Mouse (Mus musculus) T-helper 1 cell (primary cell): ENCODE data around the gene Pdxk.
"Not testable (repeated sequence)": the region's sequence is repeated elsewhere in the genome, so short reads cannot be mapped to it uniquely, and the experiment has no call there.

ENCODE experiments used
- in situ Hi-C: fragments of 300-600 bp; cut with MboI, MseI; formaldehyde crosslinking; loops from one replicate; pipeline ENCODE4 v1.15.1; 2025; ENCODE audit warnings: high pct_unique_total_duplicates

The Pdxk gene

DNA sequence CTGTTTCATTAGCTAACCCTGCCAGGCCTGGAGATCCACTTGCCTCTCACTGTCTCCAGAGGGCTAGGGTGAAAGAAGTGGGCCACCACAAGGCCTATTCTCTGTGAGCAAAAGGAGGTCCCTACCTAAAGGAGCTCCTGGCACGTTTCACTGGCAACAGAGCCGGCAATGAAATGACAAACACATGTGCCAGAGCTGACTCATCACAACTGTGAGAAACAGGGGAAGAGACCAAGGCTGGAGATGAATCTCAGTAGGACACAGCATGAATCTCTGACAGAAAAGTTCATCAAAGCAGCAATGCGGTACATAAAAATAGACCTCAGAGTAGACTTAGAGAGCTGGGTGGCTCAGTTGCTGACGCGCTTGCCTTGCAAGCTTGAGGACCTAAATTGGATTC lies 46.9 kb downstream of the Pdxk start:
- in situ Hi-C loops: no loop called here

DNA sequence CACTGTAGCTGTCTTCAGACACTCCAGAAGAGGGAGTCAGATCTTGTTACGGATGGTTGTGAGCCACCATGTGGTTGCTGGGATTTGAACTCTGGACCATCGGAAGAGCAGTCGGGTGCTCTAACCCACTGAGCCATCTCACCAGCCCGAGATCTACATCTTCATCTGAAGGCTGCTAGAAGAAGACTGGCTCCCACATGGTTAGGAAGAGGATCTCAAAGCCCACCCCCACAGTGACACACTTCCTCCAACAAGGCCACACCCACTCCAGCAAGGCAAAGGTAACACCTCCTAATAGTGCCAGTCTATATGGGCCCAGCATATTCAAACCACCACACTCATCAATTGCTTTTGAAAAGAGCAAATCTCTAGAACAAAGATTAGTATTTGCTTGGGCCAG lies 49.8 kb downstream of the Pdxk start:
- in situ Hi-C loops: not testable (repeated sequence)

DNA sequence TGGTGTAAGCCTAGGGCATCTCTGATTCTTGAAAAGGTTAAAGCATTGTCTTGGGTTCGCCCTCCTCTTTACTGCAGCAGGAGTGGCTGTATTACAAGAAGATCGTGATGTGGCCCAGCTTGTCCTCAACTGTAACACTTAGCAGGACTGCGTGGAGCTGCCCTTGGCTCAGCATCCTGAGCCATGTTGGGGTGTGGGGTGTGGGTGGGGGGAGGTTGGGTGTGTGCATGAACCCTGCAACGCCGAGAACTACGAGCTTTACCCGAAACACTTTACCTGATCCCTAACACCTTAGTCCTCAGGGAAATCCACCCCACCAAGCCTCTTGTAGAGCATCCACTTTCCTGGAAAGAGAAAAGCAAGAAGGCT lies 51.6 kb downstream of the Pdxk start:
- in situ Hi-C loops: no loop called here

DNA sequence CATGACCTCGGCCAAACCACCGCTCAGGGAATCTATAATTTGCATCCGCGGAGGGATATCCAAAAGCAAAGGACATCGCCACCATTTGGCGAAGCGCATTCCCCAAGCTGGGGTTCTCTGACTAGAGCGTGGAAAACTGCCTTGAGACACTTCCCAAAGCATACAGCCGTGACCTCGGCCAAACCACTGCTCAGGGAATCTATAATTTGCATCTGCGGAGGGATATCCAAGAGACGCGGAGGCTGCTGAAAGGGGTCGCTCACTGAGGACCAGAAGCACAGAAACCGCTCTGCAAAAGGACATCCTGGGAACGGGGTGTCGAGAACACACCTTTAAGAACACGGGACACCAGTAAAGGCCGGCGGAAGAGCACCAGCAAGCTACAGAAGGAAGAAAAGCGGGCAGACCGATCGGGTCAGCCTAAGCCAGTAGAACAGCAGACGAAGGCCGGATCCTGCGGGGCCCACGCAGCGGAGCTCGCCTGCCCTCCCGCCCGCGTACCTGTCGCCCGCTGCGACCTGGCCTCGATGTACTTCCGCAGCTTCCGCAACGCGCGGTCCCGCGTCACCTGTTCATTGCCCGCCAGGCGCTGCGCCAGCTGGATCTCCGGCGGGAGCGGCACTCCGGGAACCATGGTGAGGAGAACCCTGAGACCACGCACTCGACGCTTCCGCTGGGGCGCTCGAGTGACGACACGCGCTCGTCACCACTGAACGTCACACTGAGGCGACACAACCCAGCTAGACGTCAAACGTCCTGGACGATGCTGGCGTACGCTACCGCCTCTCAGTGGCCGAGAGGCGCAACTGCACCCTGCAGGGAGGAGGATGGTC lies 52.2 kb downstream of the Pdxk start, which contains the start of gene Rrp1:
Gene Rrp1, minus strand, starts transcription at position 725 of the 833 bp plus-strand sequence.
- in situ Hi-C loops: no loop called here

DNA sequence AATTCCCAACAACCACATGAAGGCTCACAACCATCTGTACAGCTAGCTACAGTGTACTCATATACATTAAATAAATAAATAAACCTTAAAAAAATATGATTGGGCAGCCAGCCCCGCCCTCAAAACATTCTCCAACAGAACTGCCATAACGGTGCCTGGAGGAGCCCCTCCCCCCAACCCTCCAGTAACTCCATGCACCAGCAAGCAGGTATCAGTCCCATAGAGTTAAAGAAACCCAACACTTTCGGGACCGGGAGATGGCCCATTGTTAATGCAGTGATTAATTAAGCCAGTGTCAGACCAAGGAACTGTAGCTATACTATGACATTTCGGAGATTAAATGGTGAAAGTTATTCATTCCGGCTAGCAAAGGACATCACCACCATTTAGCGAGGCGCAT lies 52.9 kb downstream of the Pdxk start:
- in situ Hi-C loops: no loop called here

DNA sequence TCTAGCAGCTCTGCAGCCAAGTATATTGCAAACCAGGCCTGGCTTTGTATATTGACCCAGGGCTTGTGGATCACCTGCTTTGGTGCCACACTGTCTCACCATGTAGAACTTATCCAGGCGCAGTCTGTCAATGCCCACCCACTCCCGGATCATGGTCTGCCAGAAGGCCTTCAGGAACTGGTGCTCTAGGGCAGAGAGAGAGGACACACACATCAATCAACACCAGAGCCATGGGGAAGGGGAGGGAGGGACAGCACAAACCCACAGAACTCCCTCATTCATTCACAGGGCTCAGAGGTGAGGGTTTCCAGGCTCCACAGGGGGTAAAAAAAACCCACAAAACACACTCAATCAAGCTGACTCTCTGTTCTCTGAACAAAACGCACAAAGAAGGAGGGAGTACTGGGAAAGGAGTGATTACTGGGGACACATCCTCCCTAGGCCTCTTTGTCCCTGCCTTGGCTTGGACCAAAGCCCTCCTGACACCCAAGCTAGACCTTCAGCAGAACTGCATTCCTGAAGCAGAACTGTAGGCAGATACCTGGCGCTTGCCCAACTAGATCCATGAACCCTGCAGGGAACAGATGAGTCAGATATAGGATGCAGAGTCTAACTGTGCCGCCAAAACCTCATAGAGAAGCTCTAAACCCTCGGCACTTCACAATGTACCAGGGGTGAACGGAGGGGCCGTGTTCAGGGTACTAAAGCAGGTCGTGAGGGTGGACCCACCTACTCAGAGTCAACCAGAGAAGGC lies 55.6 kb downstream of the Pdxk start:
- in situ Hi-C loops: no loop called here

DNA sequence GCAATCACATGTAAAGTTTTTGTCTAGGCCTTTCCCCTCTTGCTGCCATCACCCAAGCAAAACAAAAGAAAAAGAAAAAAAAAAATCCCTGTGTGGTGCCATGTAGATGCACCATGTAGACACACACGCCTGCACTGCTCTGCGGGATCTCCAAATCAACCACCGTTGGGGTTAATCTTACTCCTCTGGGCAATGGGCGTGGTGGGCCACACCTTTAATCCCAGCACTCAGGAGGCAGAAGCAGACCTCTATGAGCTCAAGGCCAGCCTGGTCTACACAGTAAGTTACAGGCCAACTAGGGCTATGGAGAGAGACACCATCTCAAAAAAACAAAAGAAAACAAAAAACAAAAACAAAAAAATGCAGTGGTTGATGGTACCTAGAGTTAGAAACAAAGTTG lies 57.6 kb downstream of the Pdxk start:
- in situ Hi-C loops: no loop called here

DNA sequence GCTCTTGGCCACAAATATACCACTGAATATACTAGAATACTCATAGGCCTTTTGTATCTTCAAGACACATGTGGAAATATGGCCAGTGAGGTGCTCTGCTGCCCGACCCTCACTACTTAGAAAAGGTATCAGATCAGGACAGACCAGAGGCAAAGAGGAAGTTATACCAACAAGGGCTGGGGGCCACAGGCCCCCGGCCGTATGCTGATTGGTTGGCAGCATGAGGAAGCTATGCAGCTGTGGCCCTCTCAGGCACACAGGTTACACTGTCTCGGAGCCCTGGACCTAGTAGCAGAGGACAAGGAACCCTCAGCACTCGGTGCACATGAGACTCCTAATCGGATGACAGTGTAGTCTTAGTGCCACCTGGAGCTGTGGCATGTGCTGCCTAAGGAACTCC lies 58.6 kb downstream of the Pdxk start:
- in situ Hi-C loops: no loop called here

DNA sequence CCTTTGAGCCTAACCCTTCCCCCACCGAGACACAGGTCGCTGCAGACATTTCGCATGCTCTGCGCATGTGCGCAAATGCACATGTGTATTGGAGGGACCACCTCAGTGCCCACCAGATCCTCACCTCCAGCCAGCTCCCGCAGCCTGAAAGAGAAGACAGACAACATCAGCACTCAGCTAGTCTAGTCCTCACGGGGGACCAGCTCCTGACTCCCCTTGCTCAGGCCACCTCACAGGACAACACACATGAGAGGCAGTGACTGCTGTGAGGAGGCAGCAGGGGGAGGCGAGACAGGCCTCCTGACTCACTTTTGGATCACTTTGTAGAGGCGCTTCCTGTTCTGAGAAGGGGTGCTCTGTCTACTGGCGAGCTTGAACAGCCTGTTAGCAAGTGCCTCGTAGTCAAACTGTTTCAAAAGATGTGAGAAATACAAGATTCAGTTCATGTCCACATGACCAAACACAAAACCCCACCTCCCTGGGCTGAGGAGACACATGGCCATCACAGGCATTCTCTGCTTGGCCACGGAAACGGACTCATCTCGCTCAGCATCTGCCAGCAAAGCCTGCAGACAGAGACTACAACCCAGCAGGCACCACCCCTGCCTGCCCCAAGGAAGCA lies 62.4 kb downstream of the Pdxk start:
- in situ Hi-C loops: no loop called here

DNA sequence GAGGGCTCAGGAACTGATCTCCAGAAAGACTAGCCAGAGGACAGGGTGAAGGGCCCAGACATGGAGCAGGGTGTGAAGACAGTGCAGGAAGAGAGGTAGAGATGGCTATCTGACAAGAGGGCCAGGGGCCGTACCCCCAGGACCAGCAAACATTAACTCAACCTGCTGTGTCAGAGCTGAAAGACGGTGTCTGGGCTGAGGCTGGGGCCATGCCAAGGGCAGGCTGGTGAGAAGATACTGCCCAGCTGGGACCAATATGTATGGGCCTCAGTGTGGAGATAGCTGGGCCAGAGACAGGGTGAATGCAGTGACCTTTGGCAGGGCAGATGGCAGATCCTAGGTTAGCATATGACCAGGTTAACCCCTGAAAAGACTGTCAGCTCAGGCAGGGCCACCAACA lies 63.6 kb downstream of the Pdxk start:
- in situ Hi-C loops: no loop called here

DNA sequence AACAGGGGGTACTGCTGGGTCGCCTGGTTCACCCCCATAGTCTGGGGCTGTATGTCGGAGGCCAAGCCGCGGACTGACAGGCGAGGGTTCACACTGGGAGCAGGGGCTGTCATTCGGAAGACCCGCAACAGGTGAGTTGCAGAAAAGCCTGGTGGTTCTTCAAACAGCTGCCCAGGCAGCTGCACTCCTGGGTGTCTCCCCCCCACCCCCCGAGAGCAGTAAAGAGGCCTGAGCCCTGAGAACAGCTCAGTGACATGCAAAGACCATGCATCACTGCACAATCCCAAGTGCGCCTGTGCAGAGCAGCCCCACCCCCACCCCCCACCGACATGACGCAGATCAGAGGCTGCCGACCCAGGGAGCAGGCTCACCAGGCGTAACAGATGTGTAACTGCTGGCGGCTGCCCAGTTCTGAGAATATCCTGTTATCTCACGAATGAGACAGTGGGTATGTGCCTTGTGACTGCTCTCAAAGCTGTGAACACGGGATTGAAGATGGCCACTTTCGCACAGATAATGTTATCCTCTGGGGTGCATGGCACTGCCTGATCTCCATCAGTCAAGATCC lies 65.6 kb downstream of the Pdxk start:
- in situ Hi-C loops: no loop called here

DNA sequence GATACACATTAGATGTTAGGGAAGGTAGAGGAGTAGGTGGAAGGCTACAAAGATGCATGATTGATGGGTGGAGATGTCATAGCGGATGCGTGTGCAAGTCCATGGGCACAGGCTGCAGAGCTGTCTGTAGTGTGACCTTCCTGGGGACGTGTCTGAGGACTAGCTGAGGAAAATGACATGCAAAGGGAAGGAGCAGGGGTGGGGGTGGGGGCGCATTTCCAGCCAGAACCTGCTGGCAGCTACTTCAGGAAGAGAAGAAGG lies 68.2 kb downstream of the Pdxk start:
- in situ Hi-C loops: no loop called here

DNA sequence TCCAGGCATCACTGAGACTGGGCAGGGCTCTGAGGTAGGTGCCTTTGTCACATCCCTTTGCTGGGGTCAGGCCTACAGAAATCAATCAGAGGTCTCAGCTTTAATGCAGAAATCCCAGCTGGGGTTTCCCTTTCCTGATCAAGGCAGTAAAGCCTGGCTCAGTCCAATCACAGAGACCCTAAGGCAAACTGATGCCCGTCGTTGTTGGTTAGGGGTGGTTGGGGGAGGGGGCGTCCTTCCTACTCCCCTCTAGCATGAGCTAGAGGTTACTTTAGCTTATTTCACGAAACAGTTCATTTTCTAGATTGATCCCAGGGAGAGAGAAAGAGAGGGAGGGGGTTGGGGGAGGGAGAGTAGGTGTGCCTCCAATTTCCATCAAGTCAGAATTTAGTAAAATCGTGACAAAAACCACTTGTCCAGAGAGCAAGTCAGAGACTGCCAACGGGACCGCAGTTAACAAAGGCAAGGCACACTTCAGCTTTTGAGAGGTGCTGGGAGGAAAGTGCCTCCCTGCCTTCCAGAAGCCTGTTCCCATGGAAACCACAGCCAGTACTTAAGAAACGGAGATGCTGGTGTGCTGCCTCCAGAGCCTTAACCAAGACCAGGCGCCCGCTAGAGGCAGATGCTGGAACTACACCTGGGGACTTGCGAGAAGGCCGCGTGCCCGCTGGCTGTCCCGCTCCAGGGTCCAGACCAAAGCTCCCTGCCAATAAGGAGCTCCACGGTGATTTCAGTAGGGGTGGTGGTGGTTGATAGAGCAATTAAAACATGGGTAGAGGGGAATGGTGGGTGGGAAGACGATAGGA lies 68.8 kb downstream of the Pdxk start:
- in situ Hi-C loops: no loop called here

DNA sequence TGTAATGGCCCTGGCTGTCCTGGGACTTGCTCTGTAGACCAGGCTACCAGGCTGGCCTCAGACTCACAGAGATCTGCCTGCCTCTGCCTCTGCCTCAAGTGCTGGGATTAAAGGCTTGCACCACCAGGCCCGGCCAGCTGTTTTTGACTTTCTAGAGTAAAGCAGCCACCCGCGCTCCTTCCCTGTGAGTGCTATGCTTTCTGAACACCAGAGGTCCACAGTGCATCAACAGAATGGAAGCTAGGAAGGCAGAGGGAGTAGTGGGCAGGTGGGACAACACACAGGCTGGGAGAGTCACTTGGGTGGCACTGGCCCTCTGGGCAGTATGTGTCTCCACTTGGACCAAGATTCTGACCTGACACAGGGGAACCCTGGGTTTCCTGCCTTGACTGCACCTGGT lies 69.4 kb downstream of the Pdxk start:
- in situ Hi-C loops: no loop called here

DNA sequence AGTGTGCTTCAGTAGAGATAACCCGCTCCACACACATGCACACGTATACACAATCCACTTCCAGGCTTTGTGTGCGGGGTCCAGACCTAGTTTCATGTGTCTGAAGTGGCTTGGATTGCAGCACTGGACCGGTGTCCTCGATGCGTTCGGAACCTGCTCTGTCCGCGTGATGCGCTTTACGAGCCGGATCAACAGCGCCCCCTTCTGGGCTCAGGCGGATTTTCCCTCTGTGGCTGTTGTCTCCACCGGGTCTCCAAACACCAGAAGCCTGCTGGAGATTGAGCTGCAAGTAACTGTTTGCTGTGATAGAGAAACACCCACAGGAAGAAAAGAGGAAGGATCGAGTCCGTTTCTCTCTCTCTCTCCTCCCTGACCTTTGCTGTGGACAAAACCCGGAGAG lies 72.7 kb downstream of the Pdxk start:
- in situ Hi-C loops: loop anchor here (5.0 kb wide), 1 partner anchor 100 kb away; no protein-coding TSS in a partner anchor

DNA sequence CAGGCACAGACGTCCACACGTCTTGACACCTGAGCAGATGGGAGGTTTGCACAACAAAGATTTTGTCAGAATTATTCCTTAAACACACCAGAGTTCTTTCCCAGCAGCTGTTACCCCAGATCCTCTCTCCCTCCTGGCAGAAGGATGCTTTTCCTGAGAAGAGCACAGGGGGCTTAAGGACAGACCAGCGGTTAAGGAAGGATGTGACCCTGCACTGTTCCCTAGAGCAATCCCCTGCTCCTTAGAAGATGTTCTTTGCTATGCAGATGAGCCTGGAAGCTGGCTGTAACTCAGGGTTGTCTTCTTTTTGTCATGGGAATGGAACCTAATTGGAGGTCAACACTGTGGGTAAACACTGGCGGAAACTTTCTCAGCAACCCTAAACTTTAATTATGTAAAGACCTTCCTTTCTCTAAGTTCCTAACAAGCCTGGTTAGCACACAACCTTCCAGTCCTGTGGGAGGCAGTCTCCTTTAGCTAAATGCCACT lies 73.7 kb downstream of the Pdxk start:
- in situ Hi-C loops: loop anchor here (5.0 kb wide), 1 partner anchor 99 kb away; no protein-coding TSS in a partner anchor

DNA sequence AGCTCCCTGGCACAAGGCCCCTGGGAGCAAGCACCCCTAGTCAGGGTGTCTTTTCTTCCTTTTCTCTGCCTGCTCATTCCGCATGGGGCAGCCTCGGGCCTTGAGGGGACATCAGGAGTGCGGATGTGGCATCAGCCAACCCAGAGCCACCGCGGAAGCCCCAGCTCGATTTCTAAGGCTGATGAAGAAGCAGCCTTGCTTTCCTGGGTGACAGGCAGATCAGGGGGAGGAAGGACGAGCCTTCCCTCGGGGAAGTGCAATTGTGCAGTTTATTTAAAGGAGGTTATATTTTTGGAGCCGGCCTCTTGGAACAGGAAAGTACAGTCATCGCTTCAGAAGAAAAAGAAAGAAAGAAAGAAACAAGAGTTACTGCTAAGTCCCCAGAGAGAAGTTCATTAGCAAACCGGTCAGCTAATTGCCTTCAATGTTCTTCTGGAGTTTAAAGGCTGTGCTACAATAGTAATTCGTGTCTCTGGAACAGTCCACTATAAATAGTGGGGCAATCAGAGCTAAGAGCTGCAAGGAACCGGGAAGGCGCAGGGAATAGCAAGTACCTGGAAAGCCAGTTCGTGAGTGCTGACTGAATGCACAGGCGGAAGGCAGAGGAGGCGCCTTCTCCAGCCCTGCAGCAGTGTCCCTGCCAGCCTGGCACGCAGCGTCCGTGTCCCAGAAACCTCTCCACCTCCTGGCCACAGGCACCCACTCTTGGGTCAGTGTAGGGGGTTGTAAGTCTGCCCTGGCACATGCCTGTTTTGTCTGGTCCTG lies 76.4 kb downstream of the Pdxk start:
- in situ Hi-C loops: no loop called here
